Mouse (Mus musculus): ENCODE measurements around the gene Camk1.

- TF ChIP-seq POLR2A (IDR thresholded peaks at IDR 0.05; ENCODE audit: extremely low read depth, insufficient read depth, low read length), result no peak
- TF ChIP-seq CTCF (IDR thresholded peaks at IDR 0.05; ENCODE audit: low read depth, low read length), result no peak
Measured at GRCm38 (mm10) chr6:113350538-113350937, 6.8 kb upstream of the Camk1 start.

All from liver, adult 2 months (tissue).